Mouse (Mus musculus) heart, embryonic 10.5 days (tissue): ENCODE measurements around the gene Nid1. TPM values are rescaled to one million over a fixed set of nuclear protein-coding genes. Genes with fewer than 3 reads are reported as not detected.
"Not testable (repeated sequence)": the region's sequence is repeated elsewhere in the genome, so short reads cannot be mapped to it uniquely, and the experiment has no call there.

Source experiments
- DNase-seq: peaks from one replicate; pipeline ENCODE4 v3.0.0-alpha.2; 2017; ENCODE audit warnings: low spot score
- H3K27ac ChIP-seq: fragments of 300-500 bp; sonication (generic); 2 replicates; pipeline ENCODE4 v1.5.1; 2016; ENCODE audit warnings: mild to moderate bottlenecking
- H3K27me3 ChIP-seq: fragments of 300-500 bp; sonication (generic); 2 replicates; pipeline ENCODE4 v1.6.1; 2016; ENCODE audit warnings: mild to moderate bottlenecking; ENCODE audit not compliant: poor library complexity, insufficient read depth, severe bottlenecking
- H3K36me3 ChIP-seq: fragments of 300-500 bp; sonication (generic); 2 replicates; pipeline ENCODE4 v1.6.1; 2016; ENCODE audit warnings: mild to moderate bottlenecking, moderate library complexity
- H3K4me1 ChIP-seq: fragments of 300-500 bp; sonication (generic); 2 replicates; pipeline ENCODE4 v1.6.1; 2016; ENCODE audit warnings: mild to moderate bottlenecking
- H3K4me3 ChIP-seq: fragments of 300-500 bp; sonication (generic); 2 replicates; pipeline ENCODE4 v1.5.1; 2016; ENCODE audit warnings: mild to moderate bottlenecking, moderate library complexity
- H3K9me3 ChIP-seq: fragments of 300-500 bp; sonication (generic); 2 replicates; pipeline ENCODE4 v1.6.1; 2016; ENCODE audit warnings: mild to moderate bottlenecking, moderate library complexity
- WGBS: fragments of 180-500 bp; shearing (Covaris S2); methylation state at CpG from one replicate; pipeline ENCODE4 v1.1.7; 2016; 5-methylcytosine and 5-hydroxymethylcytosine counted together
- polyA plus RNA-seq: library from polyadenylated mRNA; unstranded; fragments of >200 nt; fragmentation: Nextera tagmentation; extraction: Ambion mirVana; gene quantifications from 2 replicates; pipeline ENCODE4 v1.2.1, GENCODE M21; 2016

Nid1 gene
- polyA plus RNA-seq, 1 experiment from 2014 or later: 64.5 TPM

DNA sequence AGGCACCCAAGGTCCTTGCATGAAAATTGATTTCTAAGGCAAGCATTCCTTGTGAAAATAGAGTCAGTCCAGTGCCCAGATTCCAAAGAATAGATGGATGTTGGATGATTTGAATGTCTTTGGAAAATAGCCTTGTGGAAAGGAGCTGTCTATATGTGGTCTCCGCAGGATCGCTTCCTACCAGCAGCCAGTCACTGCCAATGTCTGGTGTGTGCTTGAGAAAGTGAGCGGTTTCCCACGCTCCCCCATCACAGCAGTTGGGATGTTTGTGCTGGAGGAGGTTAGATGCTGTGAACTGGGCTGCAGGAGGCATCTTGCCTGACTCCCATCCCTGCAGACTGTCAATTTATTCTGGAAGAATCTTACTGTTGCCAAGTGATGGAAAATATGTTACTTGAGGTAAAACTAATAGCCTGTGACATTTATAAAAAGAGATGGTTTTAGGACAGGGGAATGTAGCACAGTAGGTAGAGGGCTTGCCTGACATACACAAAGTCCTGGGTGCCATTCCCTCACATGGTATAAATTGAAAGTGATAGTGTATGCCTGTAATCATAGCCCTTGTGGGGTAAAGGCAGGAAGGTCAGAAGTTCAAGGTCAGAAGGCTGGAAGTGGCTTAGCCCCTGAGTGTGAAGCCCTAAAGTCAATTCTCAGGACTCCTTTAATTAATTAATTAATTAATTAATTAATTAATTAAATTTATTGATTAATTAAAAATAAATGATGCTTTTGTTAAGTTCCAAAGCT, 24.3 kb downstream of the Nid1 start:
- H3K9me3 ChIP-seq: no peaks in the 10 kb centered on the region
- no peaks in the 10 kb centered on the region for H3K27me3 ChIP-seq
- H3K4me3 ChIP-seq: no peak overlapping the region
- DNase-seq: no peak
- 79% methylated on average over 4 of the region's 4 CpGs for WGBS
- no peaks in the 10 kb centered on the region for H3K36me3 ChIP-seq
- peaks cover 14% of the 10 kb centered on the region; the same call in 1 of the 2 replicates for H3K4me1 ChIP-seq
- H3K27ac ChIP-seq: no peak overlapping the region

DNA sequence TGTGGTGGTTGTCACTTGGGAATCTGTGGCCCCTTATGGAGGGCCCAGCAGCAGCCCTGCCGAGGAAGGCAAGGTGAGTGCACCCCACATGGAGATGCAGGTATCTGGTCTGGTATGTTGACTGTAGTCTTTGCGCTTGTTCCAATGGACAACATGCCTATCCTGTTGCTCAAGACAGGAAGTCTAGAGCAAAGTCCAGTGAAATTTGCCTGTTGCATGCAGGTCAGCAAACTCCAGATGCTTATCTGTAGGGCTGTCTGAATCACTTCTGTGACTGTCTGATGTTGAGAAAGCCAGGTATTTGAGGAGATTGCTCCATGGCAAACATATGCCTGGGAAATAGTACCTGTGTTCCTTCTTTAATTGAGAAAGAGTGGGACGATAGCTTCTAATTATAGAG, 26.6 kb downstream of the Nid1 start:
- Histone ChIP-seq H3K27ac (no peak overlapping the region), H3K9me3 (no peaks in the 10 kb centered on the region), H3K36me3 (peaks cover 10% of the 10 kb centered on the region), H3K27me3 (no peaks in the 10 kb centered on the region), H3K4me1 (peaks cover 14% of the 10 kb centered on the region; the same call in 1 of the 2 replicates), H3K4me3 (no peak overlapping the region)
- no peak for DNase-seq
- 79% methylated on average over 3 of the region's 3 CpGs for WGBS

DNA sequence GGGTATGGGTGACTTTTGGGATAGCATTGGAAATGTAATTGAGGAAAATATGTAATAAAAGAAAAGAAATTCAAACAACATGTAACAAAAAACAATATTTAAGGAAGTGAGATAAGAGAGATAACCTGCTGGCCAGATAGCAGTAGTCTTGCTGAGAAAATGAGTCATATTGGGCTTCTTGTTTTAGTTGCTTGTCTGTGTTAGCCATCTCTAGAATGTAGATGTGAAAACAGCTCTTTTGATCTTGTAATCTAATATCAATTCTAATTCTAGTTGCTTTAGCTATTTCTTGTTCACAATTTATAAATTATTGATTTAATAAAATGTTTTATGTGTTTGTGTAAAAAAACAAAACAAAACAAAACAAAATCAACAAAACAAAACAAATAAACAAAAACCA, 29.9 kb downstream of the Nid1 start:
- peaks cover 10% of the 10 kb centered on the region for H3K36me3 ChIP-seq
- H3K9me3 ChIP-seq, DNase-seq, H3K4me1 ChIP-seq, H3K27me3 ChIP-seq, H3K4me3 ChIP-seq, H3K27ac ChIP-seq: not testable (repeated sequence)

DNA sequence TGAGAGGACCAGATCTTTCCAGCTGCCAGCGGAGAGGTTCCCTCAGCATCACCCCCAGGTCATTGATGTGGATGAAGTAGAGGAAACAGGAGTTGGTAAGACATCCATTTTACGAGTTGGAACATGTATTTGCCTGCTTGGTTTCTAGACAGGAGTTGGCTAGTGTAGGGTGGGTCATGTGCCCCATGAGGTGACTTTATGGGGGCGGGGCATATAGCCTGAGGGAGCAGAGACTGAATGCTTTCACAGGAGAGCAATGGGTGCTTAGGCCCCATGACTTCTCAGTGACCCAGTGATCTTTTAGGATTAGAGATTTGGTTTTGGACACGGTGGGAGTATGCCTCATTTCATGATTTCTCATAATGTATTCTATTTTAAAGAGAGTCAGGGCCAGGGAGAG, 31.2 kb downstream of the Nid1 start:
- Histone ChIP-seq H3K27ac (no peak overlapping the region), H3K9me3 (no peaks in the 10 kb centered on the region), H3K4me1 (peaks cover 7% of the 10 kb centered on the region; the same call in 1 of the 2 replicates), H3K4me3 (no peak overlapping the region), H3K27me3 (no peaks in the 10 kb centered on the region), H3K36me3 (peaks cover 16% of the 10 kb centered on the region)
- no peak for DNase-seq
- WGBS: 84% methylated on average over 4 of the region's 4 CpGs

DNA sequence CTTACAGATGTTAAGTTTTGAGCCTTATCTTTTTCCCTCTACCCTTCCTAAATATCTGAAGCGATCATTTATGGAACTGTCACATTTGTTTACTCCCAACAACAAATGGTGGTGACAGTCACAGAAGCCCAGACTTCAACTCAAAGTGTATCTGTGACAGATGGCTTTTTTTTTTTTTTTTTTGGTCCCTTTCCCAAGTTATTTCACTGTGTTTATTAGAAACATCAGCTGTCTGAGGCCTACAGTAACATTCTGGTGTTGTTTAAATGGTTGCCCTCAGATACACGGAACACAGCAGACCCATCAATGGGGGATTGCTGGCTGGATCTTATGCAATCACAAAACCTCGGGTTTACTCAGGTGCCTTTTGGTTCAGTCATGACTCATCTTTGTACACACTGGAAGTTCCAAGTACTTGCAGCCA, 34.0 kb downstream of the Nid1 start:
- WGBS: 78% methylated on average over 3 of the region's 3 CpGs
- peaks cover 26% of the 10 kb centered on the region for H3K36me3 ChIP-seq
- DNase-seq: no peak

DNA sequence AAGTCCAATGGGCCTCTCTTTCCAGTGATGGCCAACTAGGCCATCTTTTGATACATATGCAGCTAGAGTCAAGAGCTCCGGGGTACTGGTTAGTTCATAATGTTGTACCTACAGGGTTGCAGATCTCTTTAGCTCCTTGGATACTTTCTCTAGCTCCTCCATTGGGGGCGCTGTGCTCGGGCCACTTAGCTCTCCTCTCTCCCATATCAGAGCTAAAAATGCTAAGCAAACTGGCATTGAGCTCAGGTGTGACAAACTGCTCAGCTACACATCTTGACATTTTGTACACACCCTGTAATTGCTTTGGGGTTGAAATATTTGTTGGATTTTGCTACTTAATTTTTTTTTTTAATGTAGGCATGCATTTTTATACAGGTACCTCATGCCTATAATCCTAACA, 37.1 kb downstream of the Nid1 start:
- H3K4me3 ChIP-seq, DNase-seq, H3K4me1 ChIP-seq, H3K27me3 ChIP-seq, H3K27ac ChIP-seq, H3K9me3 ChIP-seq: not testable (repeated sequence)
- 61% methylated on average over 3 of the region's 3 CpGs for WGBS
- H3K36me3 ChIP-seq: peaks cover 23% of the 10 kb centered on the region

More for the DNA sequence above, 34.0 kb downstream of the Nid1 start:
- H3K9me3 ChIP-seq: no peaks in the 10 kb centered on the region
- H3K27ac ChIP-seq: no peak overlapping the region
- no peak overlapping the region for H3K4me3 ChIP-seq
- H3K27me3 ChIP-seq: no peaks in the 10 kb centered on the region
- H3K4me1 ChIP-seq: no peaks in the 10 kb centered on the region

DNA sequence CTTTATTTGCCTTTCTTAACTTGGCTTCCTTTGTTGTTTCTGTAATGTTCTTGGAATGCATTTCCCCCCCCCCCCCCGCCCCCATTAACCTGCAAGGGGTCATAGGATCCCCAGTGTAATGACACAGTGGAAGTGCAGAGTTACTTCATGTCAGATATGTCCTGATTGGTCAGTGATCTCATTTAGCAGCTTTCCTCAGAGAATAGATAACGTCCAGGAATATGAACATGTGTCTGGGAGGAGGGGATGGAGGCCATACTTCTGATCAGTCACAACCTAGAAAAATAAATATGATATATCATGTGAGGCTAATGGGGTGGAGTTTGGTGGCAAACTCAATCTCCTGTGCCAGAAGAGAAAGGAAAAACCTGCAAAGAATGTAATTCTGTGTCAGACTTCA, 37.6 kb downstream of the Nid1 start:
- DNase-seq: no peak
- WGBS: 43% methylated on average over 2 of the region's 2 CpGs
- no peak overlapping the region for H3K4me3 ChIP-seq
- no peaks in the 10 kb centered on the region for H3K9me3 ChIP-seq
- peaks cover 23% of the 10 kb centered on the region for H3K36me3 ChIP-seq
- peaks cover 7% of the 10 kb centered on the region; the same call in 1 of the 2 replicates for H3K4me1 ChIP-seq
- no peaks in the 10 kb centered on the region for H3K27me3 ChIP-seq
- H3K27ac ChIP-seq: no peak overlapping the region

DNA sequence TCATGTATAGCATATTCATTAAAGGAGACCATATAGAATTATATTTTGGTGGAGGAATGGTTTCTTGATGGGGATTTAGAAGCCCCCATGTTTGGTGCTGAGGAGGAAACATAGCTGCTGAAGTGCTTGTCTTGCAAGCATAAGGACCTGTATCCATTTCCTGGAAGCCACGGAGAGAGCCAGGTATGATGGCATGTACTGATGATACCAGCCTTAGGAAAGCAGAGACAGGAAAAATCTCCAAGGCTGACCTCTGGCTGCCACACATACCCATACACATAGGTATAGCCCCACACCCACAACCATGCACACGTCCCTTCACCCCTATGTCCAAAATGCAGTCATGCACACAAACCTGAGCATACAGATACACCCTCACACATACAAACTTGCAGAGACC, 39.2 kb downstream of the Nid1 start:
- Histone ChIP-seq H3K9me3 (no peaks in the 10 kb centered on the region), H3K36me3 (peaks cover 23% of the 10 kb centered on the region), H3K4me1 (peaks cover 8% of the 10 kb centered on the region; the same call in 1 of the 2 replicates), H3K27me3 (no peaks in the 10 kb centered on the region), H3K27ac (no peak overlapping the region), H3K4me3 (no peak overlapping the region)
- DNase-seq: no peak
- WGBS: 89% methylated on average over 2 of the region's 2 CpGs

DNA sequence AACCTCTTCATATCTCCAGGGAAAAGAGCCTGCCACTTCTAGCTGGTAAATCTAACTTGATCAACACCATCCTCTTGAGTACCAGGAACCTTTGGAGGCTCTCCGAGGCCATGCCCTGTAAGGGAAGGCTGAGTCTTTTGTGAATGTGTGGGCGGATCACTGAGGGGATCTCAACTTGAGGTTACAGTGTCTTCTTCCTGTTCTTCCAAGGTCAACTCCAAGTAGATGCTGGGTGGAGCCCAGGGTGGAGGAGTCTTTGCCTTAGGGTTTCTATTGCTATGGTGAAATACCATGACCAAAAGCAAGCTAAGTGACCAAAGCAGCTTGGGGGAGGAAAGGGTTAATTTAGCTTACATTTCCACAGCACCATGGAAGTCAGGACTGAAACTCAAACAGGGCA, 39.7 kb downstream of the Nid1 start:
- H3K4me3 ChIP-seq: no peak overlapping the region
- H3K27me3 ChIP-seq: no peaks in the 10 kb centered on the region
- WGBS: 87% methylated on average over 2 of the region's 2 CpGs
- H3K4me1 ChIP-seq: peaks cover 8% of the 10 kb centered on the region; the same call in 1 of the 2 replicates
- H3K9me3 ChIP-seq: no peaks in the 10 kb centered on the region
- H3K36me3 ChIP-seq: peaks cover 24% of the 10 kb centered on the region
- H3K27ac ChIP-seq: no peak overlapping the region
- no peak for DNase-seq

DNA sequence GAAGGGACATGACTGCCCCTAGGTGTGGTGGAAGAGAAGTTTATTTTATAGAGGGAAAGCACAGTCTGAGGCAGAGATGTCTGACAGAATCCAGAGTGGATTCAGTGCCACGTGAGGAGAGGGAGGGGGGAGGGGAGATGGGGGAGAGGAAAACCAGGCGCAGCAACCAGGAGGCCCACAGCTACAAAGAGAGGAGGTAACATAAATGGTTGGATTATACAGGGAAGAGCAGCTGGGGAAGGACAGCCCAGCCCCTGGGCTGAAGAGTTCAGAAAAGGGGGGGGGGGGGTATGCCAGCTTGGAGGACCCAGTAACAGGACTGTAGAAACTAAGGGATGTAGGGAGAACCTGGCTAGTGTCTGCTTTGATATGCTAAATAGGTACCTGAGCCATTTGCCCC, 42.6 kb downstream of the Nid1 start:
- H3K4me1 ChIP-seq: peaks cover 8% of the 10 kb centered on the region; the same call in 1 of the 2 replicates
- peaks cover 25% of the 10 kb centered on the region for H3K36me3 ChIP-seq
- H3K27ac ChIP-seq: no peak overlapping the region
- 15% methylated on average over 2 of the region's 2 CpGs for WGBS
- DNase-seq: no peak
- no peak overlapping the region for H3K4me3 ChIP-seq
- no peaks in the 10 kb centered on the region for H3K9me3 ChIP-seq
- H3K27me3 ChIP-seq: no peaks in the 10 kb centered on the region

DNA sequence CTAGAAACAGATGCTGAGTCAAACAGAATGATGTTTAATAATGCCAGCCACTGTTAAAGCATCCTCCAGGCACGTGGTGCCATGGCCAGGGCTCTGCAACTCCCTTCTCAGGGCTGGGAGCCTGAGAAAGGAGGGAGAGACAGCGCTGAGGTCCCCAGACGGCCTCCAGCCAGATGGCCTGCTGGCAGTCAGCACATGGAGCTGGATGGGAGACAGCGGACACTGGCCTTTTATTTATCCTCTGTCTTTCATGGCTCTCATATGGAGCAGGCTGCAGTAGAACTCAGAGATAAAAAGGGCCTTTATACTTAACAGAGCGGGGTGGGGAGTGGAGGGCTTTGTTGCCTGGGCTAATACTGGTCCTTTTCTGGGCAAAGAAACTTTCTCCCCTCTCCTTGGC, 43.7 kb downstream of the Nid1 start:
- Histone ChIP-seq H3K4me3 (no peak overlapping the region), H3K4me1 (peaks cover 8% of the 10 kb centered on the region; the same call in 1 of the 2 replicates), H3K27me3 (no peaks in the 10 kb centered on the region), H3K27ac (no peak overlapping the region), H3K9me3 (no peaks in the 10 kb centered on the region), H3K36me3 (peaks cover 18% of the 10 kb centered on the region)
- whole genome bisulfite sequencing: 57% methylated on average over 5 of the region's 5 CpGs
- no peak for DNase-seq

DNA sequence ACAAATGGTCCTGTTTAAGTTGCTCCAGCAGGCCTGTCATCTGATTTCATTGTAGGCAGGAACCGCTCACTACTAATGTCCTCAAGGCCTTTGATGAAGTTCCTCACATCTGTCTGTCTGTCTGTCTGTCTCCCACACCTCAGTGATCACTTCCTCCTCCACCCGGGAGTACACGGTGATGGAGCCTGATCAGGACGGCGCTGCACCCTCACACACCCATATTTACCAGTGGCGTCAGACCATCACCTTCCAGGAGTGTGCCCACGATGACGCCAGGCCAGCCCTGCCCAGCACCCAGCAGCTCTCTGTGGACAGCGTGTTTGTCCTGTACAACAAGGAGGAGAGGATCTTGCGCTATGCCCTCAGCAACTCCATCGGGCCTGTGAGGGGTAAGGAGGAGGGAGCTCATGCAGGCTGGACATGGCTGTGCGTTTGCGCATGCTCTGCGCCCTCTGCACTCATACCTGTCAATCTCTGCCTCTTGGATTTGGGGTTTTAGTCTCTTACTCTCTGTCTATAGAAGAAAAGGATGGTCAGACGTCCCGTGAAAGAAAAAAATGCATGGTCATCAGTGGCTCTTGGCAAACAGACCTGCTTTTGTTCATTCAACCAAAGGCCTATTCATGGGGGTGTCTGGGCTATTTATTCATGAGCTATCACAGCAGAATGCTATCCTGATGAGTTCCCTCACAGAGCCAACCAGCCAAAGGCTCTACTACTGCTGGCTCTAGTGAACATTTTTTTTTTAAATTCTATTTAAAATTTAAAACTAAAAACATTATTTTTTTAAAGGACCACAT, 44.7 kb downstream of the Nid1 start:
- H3K27ac ChIP-seq: no peak overlapping the region
- H3K27me3 ChIP-seq: no peaks in the 10 kb centered on the region
- H3K9me3 ChIP-seq: no peaks in the 10 kb centered on the region
- WGBS: 85% methylated on average over 16 of the region's 16 CpGs
- DNase-seq: no peak
- H3K4me1 ChIP-seq: peaks cover 8% of the 10 kb centered on the region; the same call in 1 of the 2 replicates
- peaks cover 16% of the 10 kb centered on the region for H3K36me3 ChIP-seq
- H3K4me3 ChIP-seq: no peak overlapping the region

DNA sequence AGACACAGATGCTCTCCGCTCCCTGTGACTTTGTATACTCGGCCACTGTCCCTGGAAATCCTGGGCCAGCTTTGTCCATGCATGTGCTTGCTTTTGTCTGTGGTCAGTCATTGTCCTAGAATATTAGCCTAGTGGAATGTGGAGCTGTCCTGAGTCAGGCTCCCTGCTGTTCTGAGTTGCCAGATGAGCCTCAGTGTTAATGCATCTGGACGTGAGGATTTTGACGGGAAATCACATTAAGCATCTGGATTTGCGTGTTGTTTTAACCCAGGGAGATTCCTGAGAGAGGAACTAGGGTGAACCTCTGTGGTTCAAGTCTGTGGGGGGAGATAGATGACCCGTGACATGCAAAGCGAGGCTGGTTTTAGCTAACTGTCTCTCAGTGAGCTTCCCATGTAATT, 47.0 kb downstream of the Nid1 start:
- Histone ChIP-seq H3K27me3 (no peaks in the 10 kb centered on the region), H3K36me3 (peaks cover 22% of the 10 kb centered on the region), H3K4me3 (no peak overlapping the region), H3K27ac (no peak overlapping the region), H3K4me1 (peaks cover 8% of the 10 kb centered on the region; the same call in 1 of the 2 replicates), H3K9me3 (no peaks in the 10 kb centered on the region)
- WGBS: 55% methylated on average over 7 of the region's 7 CpGs
- no peak for DNase-seq
